Mouse (Mus musculus): ENCODE measurements around the gene Slc22a20. TPM values are rescaled to one million over a fixed set of nuclear protein-coding genes. Genes with fewer than 3 reads are reported as not detected.

The Slc22a20 gene
- polyA plus RNA-seq, 1 experiment = 0.80 TPM

- Histone ChIP-seq H3K4me1 (ENCODE audit: control insufficient read depth, insufficient read depth, low read length) (peaks cover 15% of the 10 kb centered on the region), H3K4me3 (replicated peaks; ENCODE audit: control insufficient read depth, low read depth, low read length) (no peak overlapping the region), H3K27ac (ENCODE audit: control insufficient read depth, insufficient read depth, low read depth, low read length, poor library complexity) (peak overlapping the region; percentile 69)
- WGBS = 18% methylated on average over 5 of the region's 5 CpGs
- no peak for TF ChIP-seq CTCF (IDR thresholded peaks at IDR 0.05; ENCODE audit: control insufficient read depth, insufficient read depth, low read length)
- no peak for TF ChIP-seq POLR2A (IDR thresholded peaks at IDR 0.05; ENCODE audit: borderline replicate concordance, control insufficient read depth, low read depth, low read length)
Observed at GRCm38 (mm10) chr19:5988027-5988814, 2.3 kb upstream of the Slc22a20 start.

GRCm38 (mm10) chr19:5980477-5980876 lies 5.5 kb downstream of the Slc22a20 start:
- no peaks in the 10 kb centered on the region for H3K4me1 ChIP-seq (ENCODE audit: control insufficient read depth, insufficient read depth, low read length)
- WGBS = 57% methylated on average over 9 of the region's 9 CpGs
- no peak overlapping the region for H3K27ac ChIP-seq (ENCODE audit: control insufficient read depth, insufficient read depth, low read depth, low read length, poor library complexity)
- TF ChIP-seq POLR2A (IDR thresholded peaks at IDR 0.05; ENCODE audit: borderline replicate concordance, control insufficient read depth, low read depth, low read length) (no peak), CTCF (IDR thresholded peaks at IDR 0.05; ENCODE audit: control insufficient read depth, insufficient read depth, low read length) (no peak)
- H3K4me3 ChIP-seq (replicated peaks; ENCODE audit: control insufficient read depth, low read depth, low read length) = no peak overlapping the region

- H3K4me1 ChIP-seq (ENCODE audit: control insufficient read depth, insufficient read depth, low read length) = peaks cover 2% of the 10 kb centered on the region; the same call in 1 of the 2 replicates
- H3K27ac ChIP-seq (ENCODE audit: control insufficient read depth, insufficient read depth, low read depth, low read length, poor library complexity) = no peak overlapping the region
- TF ChIP-seq POLR2A (IDR thresholded peaks at IDR 0.05; ENCODE audit: borderline replicate concordance, control insufficient read depth, low read depth, low read length) = no peak
- TF ChIP-seq CTCF (IDR thresholded peaks at IDR 0.05; ENCODE audit: control insufficient read depth, insufficient read depth, low read length) = no peak
- WGBS = 78% methylated on average over 3 of the region's 3 CpGs
- H3K4me3 ChIP-seq (replicated peaks; ENCODE audit: control insufficient read depth, low read depth, low read length) = no peak overlapping the region
Observed at GRCm38 (mm10) chr19:5977717-5978116, 8.2 kb downstream of the Slc22a20 start.

GRCm38 (mm10) chr19:5975676-5976075 lies 10.3 kb downstream of the Slc22a20 start:
- peaks cover 3% of the 10 kb centered on the region; the same call in 1 of the 2 replicates for H3K4me1 ChIP-seq (ENCODE audit: control insufficient read depth, insufficient read depth, low read length)
- no peak overlapping the region for H3K27ac ChIP-seq (ENCODE audit: control insufficient read depth, insufficient read depth, low read depth, low read length, poor library complexity)
- TF ChIP-seq CTCF (IDR thresholded peaks at IDR 0.05; ENCODE audit: control insufficient read depth, insufficient read depth, low read length) = no peak
- no peak for TF ChIP-seq POLR2A (IDR thresholded peaks at IDR 0.05; ENCODE audit: borderline replicate concordance, control insufficient read depth, low read depth, low read length)
- 80% methylated on average over 4 of the region's 4 CpGs for WGBS
- no peak overlapping the region for H3K4me3 ChIP-seq (replicated peaks; ENCODE audit: control insufficient read depth, low read depth, low read length)

- TF ChIP-seq POLR2A (IDR thresholded peaks at IDR 0.05; ENCODE audit: borderline replicate concordance, control insufficient read depth, low read depth, low read length) = no peak
- no peak for TF ChIP-seq CTCF (IDR thresholded peaks at IDR 0.05; ENCODE audit: control insufficient read depth, insufficient read depth, low read length)
- H3K4me1 ChIP-seq (ENCODE audit: control insufficient read depth, insufficient read depth, low read length) = peaks cover 3% of the 10 kb centered on the region; the same call in 1 of the 2 replicates
- no peak overlapping the region for H3K27ac ChIP-seq (ENCODE audit: control insufficient read depth, insufficient read depth, low read depth, low read length, poor library complexity)
- no peak overlapping the region for H3K4me3 ChIP-seq (replicated peaks; ENCODE audit: control insufficient read depth, low read depth, low read length)
- 74% methylated on average over 4 of the region's 4 CpGs for WGBS
Observed at GRCm38 (mm10) chr19:5975112-5975511, 10.8 kb downstream of the Slc22a20 start.

GRCm38 (mm10) chr19:5967664-5968063 lies 18.3 kb downstream of the Slc22a20 start:
- TF ChIP-seq CTCF (IDR thresholded peaks at IDR 0.05; ENCODE audit: control insufficient read depth, insufficient read depth, low read length) (no peak), POLR2A (IDR thresholded peaks at IDR 0.05; ENCODE audit: borderline replicate concordance, control insufficient read depth, low read depth, low read length) (no peak)
- no peak overlapping the region for H3K4me3 ChIP-seq (replicated peaks; ENCODE audit: control insufficient read depth, low read depth, low read length)
- no peak overlapping the region for H3K27ac ChIP-seq (ENCODE audit: control insufficient read depth, insufficient read depth, low read depth, low read length, poor library complexity)
- H3K4me1 ChIP-seq (ENCODE audit: control insufficient read depth, insufficient read depth, low read length) = peaks cover 8% of the 10 kb centered on the region
- 70% methylated on average over 10 of the region's 10 CpGs for WGBS

GRCm38 (mm10) chr19:5966786-5967185 lies 19.2 kb downstream of the Slc22a20 start:
- Histone ChIP-seq H3K4me3 (replicated peaks; ENCODE audit: control insufficient read depth, low read depth, low read length) (no peak overlapping the region), H3K4me1 (ENCODE audit: control insufficient read depth, insufficient read depth, low read length) (peaks cover 7% of the 10 kb centered on the region), H3K27ac (ENCODE audit: control insufficient read depth, insufficient read depth, low read depth, low read length, poor library complexity) (peak overlapping the region; percentile 22; the same call in 1 of the 2 replicates)
- TF ChIP-seq POLR2A (IDR thresholded peaks at IDR 0.05; ENCODE audit: borderline replicate concordance, control insufficient read depth, low read depth, low read length) (no peak), CTCF (IDR thresholded peaks at IDR 0.05; ENCODE audit: control insufficient read depth, insufficient read depth, low read length) (no peak)
- 52% methylated on average over 6 of the region's 6 CpGs for WGBS

GRCm38 (mm10) chr19:5965910-5966309 lies 20.0 kb downstream of the Slc22a20 start:
- H3K4me1 ChIP-seq (ENCODE audit: control insufficient read depth, insufficient read depth, low read length) = peaks cover 7% of the 10 kb centered on the region
- 76% methylated on average over 2 of the region's 2 CpGs for WGBS
- H3K27ac ChIP-seq (ENCODE audit: control insufficient read depth, insufficient read depth, low read depth, low read length, poor library complexity) = no peak overlapping the region

More at GRCm38 (mm10) chr19:5965910-5966309, 20.0 kb downstream of the Slc22a20 start:
- no peak overlapping the region for H3K4me3 ChIP-seq (replicated peaks; ENCODE audit: control insufficient read depth, low read depth, low read length)
- TF ChIP-seq POLR2A (IDR thresholded peaks at IDR 0.05; ENCODE audit: borderline replicate concordance, control insufficient read depth, low read depth, low read length) (no peak), CTCF (IDR thresholded peaks at IDR 0.05; ENCODE audit: control insufficient read depth, insufficient read depth, low read length) (no peak)
